Mouse (Mus musculus) bone marrow macrophage, adult 2 months (primary cell): ENCODE measurements around the gene Tlcd2.

Experiments used
- CTCF ChIP-seq: IDR thresholded peaks from 2 replicates; pipeline ENCODE4 v1.5.1; 2012; ENCODE audit warnings: low read depth, mild to moderate bottlenecking, low read length, moderate library complexity
- POLR2A ChIP-seq: IDR thresholded peaks from 2 replicates; pipeline ENCODE4 v1.6.1; 2012; ENCODE audit warnings: mild to moderate bottlenecking, low read depth, low read length, borderline replicate concordance

DNA sequence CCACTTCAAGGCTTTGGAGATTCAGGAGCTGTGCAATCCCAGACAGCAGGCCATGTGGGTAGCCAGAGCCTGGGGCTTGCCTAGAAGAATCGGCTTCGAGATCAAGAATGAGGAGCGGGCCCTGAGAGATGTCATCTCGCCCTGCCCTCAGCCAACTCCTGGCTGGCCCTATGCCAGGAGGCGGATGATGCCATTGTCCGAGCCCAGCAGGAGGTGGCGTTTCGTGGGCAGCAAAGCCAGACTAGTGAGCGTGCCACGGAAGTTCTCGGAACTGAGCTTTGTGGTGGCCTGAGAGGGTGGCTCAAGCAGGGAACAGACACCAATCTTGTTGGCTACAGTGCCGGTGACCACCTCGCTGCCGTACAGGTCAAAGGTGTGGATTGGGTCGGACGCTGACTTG is 19.9 kb upstream of the Tlcd2 start:
- TF ChIP-seq CTCF (no peak), POLR2A (no peak)
